Mouse (Mus musculus) midbrain, embryonic 11.5 days (tissue): ENCODE results near the gene Agap2. TPM values are rescaled to one million over a fixed set of nuclear protein-coding genes. Genes with fewer than 3 reads are reported as not detected.
A peak's percentile ranks its signal among the peaks of the same experiment; 100 is the strongest.
"Not testable (repeated sequence)": the region's sequence is repeated elsewhere in the genome, so short reads cannot be mapped to it uniquely, and the experiment has no call there.

ENCODE experiments used
- ATAC-seq: fragments of 200-750 bp; cut with Nextera tagmentation; 2 replicates; pipeline ENCODE4 v1.8.0; 2017; ENCODE audit warnings: moderate TSS enrichment, moderate library complexity; ENCODE audit not compliant: low FRiP score
- DNase-seq: peaks from one replicate; pipeline ENCODE4 v3.0.0; 2015; ENCODE audit warnings: low spot score; ENCODE audit errors: missing footprints
- H3K27ac ChIP-seq: fragments of 300-500 bp; sonication (generic); 2 replicates; pipeline ENCODE4 v1.5.1; 2014; ENCODE audit warnings: low read depth, low read length
- H3K27me3 ChIP-seq: fragments of 300-500 bp; sonication (generic); 2 replicates; pipeline ENCODE4 v1.6.1; 2014; ENCODE audit warnings: mild to moderate bottlenecking, low read length, moderate library complexity, mixed read lengths; ENCODE audit not compliant: control insufficient read depth, insufficient read depth
- H3K36me3 ChIP-seq: fragments of 300-500 bp; sonication (generic); 2 replicates; pipeline ENCODE4 v1.6.1; 2014; ENCODE audit warnings: mild to moderate bottlenecking, low read length, moderate library complexity, mixed read lengths; ENCODE audit not compliant: control insufficient read depth, insufficient read depth
- H3K4me1 ChIP-seq: fragments of 300-500 bp; sonication (generic); 2 replicates; pipeline ENCODE4 v1.6.1; 2014; ENCODE audit warnings: low read length; ENCODE audit not compliant: control insufficient read depth, insufficient read depth
- H3K4me2 ChIP-seq: fragments of 300-500 bp; sonication (generic); 2 replicates; pipeline ENCODE4 v1.6.1; 2014; ENCODE audit warnings: mild to moderate bottlenecking, moderate library complexity
- H3K4me3 ChIP-seq: fragments of 300-500 bp; sonication (generic); 2 replicates; pipeline ENCODE4 v1.5.1; 2014; ENCODE audit warnings: low read depth, low read length
- H3K9ac ChIP-seq: fragments of 300-500 bp; sonication (generic); 2 replicates; pipeline ENCODE4 v1.6.1; 2014; ENCODE audit warnings: low read length
- H3K9me3 ChIP-seq: fragments of 300-500 bp; sonication (generic); 2 replicates; pipeline ENCODE4 v1.6.1; 2016; ENCODE audit warnings: low read length; ENCODE audit not compliant: control insufficient read depth
- WGBS: fragments of 180-500 bp; shearing (Covaris S2); extraction: QIAGEN DNeasy Blood & Tissue Kit; methylation state at CpG from one replicate; pipeline ENCODE4 v1.1.7; 2014; 5-methylcytosine and 5-hydroxymethylcytosine counted together
- polyA plus RNA-seq: library from polyadenylated mRNA; unstranded; fragments of >200 nt; fragmentation: Nextera tagmentation; extraction: Ambion mirVana; gene quantifications from 2 replicates; pipeline ENCODE4 v1.2.1, GENCODE M21; 2014

The Agap2 gene
- polyA plus RNA-seq, 1 experiment from 2014 or later, result 0.89 TPM

- no peak overlapping the region for H3K4me2 ChIP-seq
- no peak overlapping the region for H3K27ac ChIP-seq
- peaks cover 13% of the 10 kb centered on the region; the same call in 1 of the 2 replicates for H3K36me3 ChIP-seq
- no peaks in the 10 kb centered on the region; the same call in 1 of the 2 replicates for H3K27me3 ChIP-seq
- no peak overlapping the region for H3K4me3 ChIP-seq
- peaks cover 21% of the 10 kb centered on the region for H3K4me1 ChIP-seq
- DNase-seq, result no peak
- no peak overlapping the region for H3K9ac ChIP-seq
- ATAC-seq, result no peak
- WGBS, result 92% methylated on average over 19 of the region's 20 CpGs
- H3K9me3 ChIP-seq, result no peaks in the 10 kb centered on the region
Observed at GRCm38 (mm10) chr10:127056490-127056889, 18.6 kb upstream of the Agap2 start.

GRCm38 (mm10) chr10:127058161-127058560 lies 16.9 kb upstream of the Agap2 start:
- Histone ChIP-seq H3K27me3 (no peaks in the 10 kb centered on the region; the same call in 1 of the 2 replicates), H3K9ac (peak overlapping the region; percentile 90), H3K4me1 (peaks cover 25% of the 10 kb centered on the region), H3K4me2 (peak overlapping the region; percentile 93), H3K36me3 (peaks cover 13% of the 10 kb centered on the region; the same call in 1 of the 2 replicates), H3K9me3 (no peaks in the 10 kb centered on the region), H3K27ac (no peak overlapping the region), H3K4me3 (peak overlapping the region; percentile 78)
- DNase-seq (peak; percentile 96), ATAC-seq (peak; percentile 30)
- under 1% methylated on average over 9 of the region's 9 CpGs for WGBS

- 9% methylated on average over 8 of the region's 8 CpGs for WGBS
- Histone ChIP-seq H3K27me3 (no peaks in the 10 kb centered on the region; the same call in 1 of the 2 replicates), H3K36me3 (peaks cover 13% of the 10 kb centered on the region; the same call in 1 of the 2 replicates), H3K27ac (no peak overlapping the region), H3K4me2 (peak overlapping the region; percentile 93), H3K9ac (peak overlapping the region; percentile 90), H3K9me3 (no peaks in the 10 kb centered on the region), H3K4me1 (peaks cover 25% of the 10 kb centered on the region), H3K4me3 (peak overlapping the region; percentile 78)
- DNase-seq, result no peak
- ATAC-seq, result no peak
Observed at GRCm38 (mm10) chr10:127058708-127059107, 16.4 kb upstream of the Agap2 start.

- H3K4me3 ChIP-seq, result peak overlapping the region; percentile 78
- peaks cover 13% of the 10 kb centered on the region; the same call in 1 of the 2 replicates for H3K36me3 ChIP-seq
- DNase-seq (no peak), ATAC-seq (peak; percentile 6)
- peak overlapping the region; percentile 79 for H3K27ac ChIP-seq
- H3K9me3 ChIP-seq, result no peaks in the 10 kb centered on the region
- peaks cover 25% of the 10 kb centered on the region for H3K4me1 ChIP-seq
- H3K4me2 ChIP-seq, result peak overlapping the region; percentile 93
- H3K9ac ChIP-seq, result peak overlapping the region; percentile 90
- H3K27me3 ChIP-seq, result no peaks in the 10 kb centered on the region; the same call in 1 of the 2 replicates
- WGBS, result 2% methylated on average over 76 of the region's 92 CpGs
Observed at GRCm38 (mm10) chr10:127059174-127059967, 15.7 kb upstream of the Agap2 start.

GRCm38 (mm10) chr10:127059968-127060916 lies 14.8 kb upstream of the Agap2 start, which contains the start of gene March9:
March9 (minus strand) TSS chr10:127060184.
- ATAC-seq (peak; percentile 28), DNase-seq (peak; percentile 94)
- Histone ChIP-seq H3K4me1 (peaks cover 32% of the 10 kb centered on the region), H3K27me3 (no peaks in the 10 kb centered on the region; the same call in 1 of the 2 replicates), H3K4me3 (peak within 1 kb of the TSS; percentile 78), H3K4me2 (peak within 1 kb of the TSS; percentile 93), H3K36me3 (peaks cover 18% of the 10 kb centered on the region), H3K27ac (peak within 1 kb of the TSS; percentile 79), H3K9me3 (no peaks in the 10 kb centered on the region), H3K9ac (peak within 1 kb of the TSS; percentile 90)
- WGBS, result under 1% methylated on average over 42 of the region's 72 CpGs

- Histone ChIP-seq H3K4me1 (peaks cover 32% of the 10 kb centered on the region), H3K4me2 (peak overlapping the region; percentile 93), H3K27ac (no peak overlapping the region), H3K27me3 (no peaks in the 10 kb centered on the region; the same call in 1 of the 2 replicates), H3K36me3 (peaks cover 24% of the 10 kb centered on the region), H3K9me3 (no peaks in the 10 kb centered on the region), H3K4me3 (0 out of 2 replicates have a peak overlapping the region, but pooled peaks have one; percentile 78), H3K9ac (no peak overlapping the region)
- no peak for ATAC-seq
- WGBS, result 26% methylated on average over 5 of the region's 5 CpGs
- no peak for DNase-seq
Observed at GRCm38 (mm10) chr10:127061085-127061484, 14.0 kb upstream of the Agap2 start.

GRCm38 (mm10) chr10:127061513-127061912 lies 13.6 kb upstream of the Agap2 start:
- peaks cover 32% of the 10 kb centered on the region for H3K4me1 ChIP-seq
- ATAC-seq (no peak), DNase-seq (no peak)
- H3K36me3 ChIP-seq, result peaks cover 25% of the 10 kb centered on the region
- no peak overlapping the region for H3K9ac ChIP-seq
- WGBS, result 74% methylated on average over 2 of the region's 2 CpGs
- H3K27me3 ChIP-seq, result no peaks in the 10 kb centered on the region; the same call in 1 of the 2 replicates
- H3K4me3 ChIP-seq, result no peak overlapping the region
- H3K27ac ChIP-seq, result no peak overlapping the region
- H3K4me2 ChIP-seq, result 0 out of 2 replicates have a peak overlapping the region, but pooled peaks have one; percentile 4
- no peaks in the 10 kb centered on the region for H3K9me3 ChIP-seq

- H3K4me3 ChIP-seq, DNase-seq, ATAC-seq, H3K9me3 ChIP-seq, H3K27ac ChIP-seq, H3K4me2 ChIP-seq, H3K9ac ChIP-seq, H3K27me3 ChIP-seq: not testable (repeated sequence)
- whole genome bisulfite sequencing, result 82% methylated on average over 4 of the region's 4 CpGs
- peaks cover 32% of the 10 kb centered on the region for H3K4me1 ChIP-seq
- peaks cover 29% of the 10 kb centered on the region for H3K36me3 ChIP-seq
Observed at GRCm38 (mm10) chr10:127062101-127062500, 13.0 kb upstream of the Agap2 start.
